Mouse (Mus musculus): ENCODE measurements around the gene Gpr19. TPM values are rescaled to one million over a fixed set of nuclear protein-coding genes. Genes with fewer than 3 reads are reported as not detected.
A peak's percentile ranks its signal among the peaks of the same experiment; 100 is the strongest.

Gene Gpr19
- polyA plus RNA-seq (2015; fragmentation: Nextera tagmentation; extraction: Ambion mirVana): 9.1 and 10.6 TPM in 2 replicates

- under 1% methylated on average over 51 of the region's 51 CpGs for WGBS
- H3K9me3 ChIP-seq (replicated peaks; ENCODE audit: control insufficient read depth, low read length): no peaks in the 10 kb centered on the region
- peak; percentile 95 for ATAC-seq (replicated peaks; ENCODE audit: extremely low read depth, insufficient read depth, low FRiP score)
- peak within 1 kb of the TSS; percentile 96 for H3K4me2 ChIP-seq (ENCODE audit: low read depth, low read length)
- peaks cover 8% of the 10 kb centered on the region for H3K4me1 ChIP-seq (ENCODE audit: control insufficient read depth, insufficient read depth, low read length)
- H3K9ac ChIP-seq (ENCODE audit: low read length): peak within 1 kb of the TSS; percentile 93
- H3K36me3 ChIP-seq (ENCODE audit: control insufficient read depth, insufficient read depth): 0 out of 2 replicates have a peak, but pooled peaks cover 2% of the 10 kb centered on the region
- no peaks in the 10 kb centered on the region for H3K27me3 ChIP-seq (ENCODE audit: control insufficient read depth, insufficient read depth, low read length)
- H3K4me3 ChIP-seq (ENCODE audit: low read length): peak within 1 kb of the TSS; percentile 79
- H3K27ac ChIP-seq (ENCODE audit: low read length): peak within 1 kb of the TSS; percentile 100
These were observed at the start of gene Gpr19 for GRCm38 (mm10) chr6:134898095-134898965. Gpr19 (minus strand) TSS chr6:134898578.

- peaks cover 10% of the 10 kb centered on the region for H3K4me1 ChIP-seq (ENCODE audit: control insufficient read depth, insufficient read depth, low read length)
- no peak overlapping the region for H3K9ac ChIP-seq (ENCODE audit: low read length)
- H3K4me3 ChIP-seq (ENCODE audit: low read length): no peak overlapping the region
- H3K36me3 ChIP-seq (ENCODE audit: control insufficient read depth, insufficient read depth): 0 out of 2 replicates have a peak, but pooled peaks cover 3% of the 10 kb centered on the region
- ATAC-seq (replicated peaks; ENCODE audit: extremely low read depth, insufficient read depth, low FRiP score): no peak
- no peaks in the 10 kb centered on the region for H3K9me3 ChIP-seq (replicated peaks; ENCODE audit: control insufficient read depth, low read length)
- H3K27me3 ChIP-seq (ENCODE audit: control insufficient read depth, insufficient read depth, low read length): no peaks in the 10 kb centered on the region
- WGBS: 44% methylated on average over 13 of the region's 13 CpGs
- no peak overlapping the region for H3K27ac ChIP-seq (ENCODE audit: low read length)
- no peak overlapping the region; the same call in 1 of the 2 replicates for H3K4me2 ChIP-seq (ENCODE audit: low read depth, low read length)
These were observed 49.1 kb upstream of the Gpr19 start for GRCm38 (mm10) chr6:134947311-134948087.

GRCm38 (mm10) chr6:134946858-134947257 lies 48.5 kb upstream of the Gpr19 start:
- H3K4me1 ChIP-seq (ENCODE audit: control insufficient read depth, insufficient read depth, low read length): peaks cover 14% of the 10 kb centered on the region
- H3K27me3 ChIP-seq (ENCODE audit: control insufficient read depth, insufficient read depth, low read length): no peaks in the 10 kb centered on the region
- H3K4me3 ChIP-seq (ENCODE audit: low read length): no peak overlapping the region
- no peak overlapping the region for H3K9ac ChIP-seq (ENCODE audit: low read length)
- WGBS: 84% methylated on average over 9 of the region's 9 CpGs
- no peak overlapping the region for H3K27ac ChIP-seq (ENCODE audit: low read length)
- no peak overlapping the region for H3K4me2 ChIP-seq (ENCODE audit: low read depth, low read length)
- H3K36me3 ChIP-seq (ENCODE audit: control insufficient read depth, insufficient read depth): peaks cover 5% of the 10 kb centered on the region; the same call in 1 of the 2 replicates
- ATAC-seq (replicated peaks; ENCODE audit: extremely low read depth, insufficient read depth, low FRiP score): no peak
- no peaks in the 10 kb centered on the region for H3K9me3 ChIP-seq (replicated peaks; ENCODE audit: control insufficient read depth, low read length)

- ATAC-seq (replicated peaks; ENCODE audit: extremely low read depth, insufficient read depth, low FRiP score): no peak
- Histone ChIP-seq H3K27me3 (ENCODE audit: control insufficient read depth, insufficient read depth, low read length) (no peaks in the 10 kb centered on the region), H3K4me1 (ENCODE audit: control insufficient read depth, insufficient read depth, low read length) (peaks cover 14% of the 10 kb centered on the region), H3K36me3 (ENCODE audit: control insufficient read depth, insufficient read depth) (peaks cover 10% of the 10 kb centered on the region), H3K27ac (ENCODE audit: low read length) (peak overlapping the region; percentile 23; the same call in 1 of the 2 replicates), H3K9ac (ENCODE audit: low read length) (0 out of 2 replicates have a peak overlapping the region, but pooled peaks have one; percentile 7), H3K4me3 (ENCODE audit: low read length) (no peak overlapping the region), H3K4me2 (ENCODE audit: low read depth, low read length) (no peak overlapping the region), H3K9me3 (replicated peaks; ENCODE audit: control insufficient read depth, low read length) (no peaks in the 10 kb centered on the region)
- 46% methylated on average over 6 of the region's 6 CpGs for WGBS
These were observed 47.7 kb upstream of the Gpr19 start for GRCm38 (mm10) chr6:134946054-134946453.

GRCm38 (mm10) chr6:134943759-134944407 lies 45.5 kb upstream of the Gpr19 start:
- no peaks in the 10 kb centered on the region for H3K27me3 ChIP-seq (ENCODE audit: control insufficient read depth, insufficient read depth, low read length)
- 76% methylated on average over 13 of the region's 13 CpGs for WGBS
- H3K9me3 ChIP-seq (replicated peaks; ENCODE audit: control insufficient read depth, low read length): no peaks in the 10 kb centered on the region
- no peak overlapping the region for H3K9ac ChIP-seq (ENCODE audit: low read length)
- H3K36me3 ChIP-seq (ENCODE audit: control insufficient read depth, insufficient read depth): peaks cover 12% of the 10 kb centered on the region
- no peak overlapping the region for H3K4me3 ChIP-seq (ENCODE audit: low read length)
- peak overlapping the region; percentile 21; the same call in 1 of the 2 replicates for H3K27ac ChIP-seq (ENCODE audit: low read length)
- peaks cover 14% of the 10 kb centered on the region for H3K4me1 ChIP-seq (ENCODE audit: control insufficient read depth, insufficient read depth, low read length)
- no peak overlapping the region for H3K4me2 ChIP-seq (ENCODE audit: low read depth, low read length)
- ATAC-seq (replicated peaks; ENCODE audit: extremely low read depth, insufficient read depth, low FRiP score): no peak

- Histone ChIP-seq H3K9ac (ENCODE audit: low read length) (no peak overlapping the region), H3K4me2 (ENCODE audit: low read depth, low read length) (no peak overlapping the region), H3K27me3 (ENCODE audit: control insufficient read depth, insufficient read depth, low read length) (no peaks in the 10 kb centered on the region), H3K27ac (ENCODE audit: low read length) (no peak overlapping the region), H3K4me1 (ENCODE audit: control insufficient read depth, insufficient read depth, low read length) (peaks cover 9% of the 10 kb centered on the region), H3K36me3 (ENCODE audit: control insufficient read depth, insufficient read depth) (peaks cover 15% of the 10 kb centered on the region), H3K4me3 (ENCODE audit: low read length) (no peak overlapping the region), H3K9me3 (replicated peaks; ENCODE audit: control insufficient read depth, low read length) (no peaks in the 10 kb centered on the region)
- ATAC-seq (replicated peaks; ENCODE audit: extremely low read depth, insufficient read depth, low FRiP score): no peak
- WGBS: 65% methylated on average over 4 of the region's 4 CpGs
These were observed 41.4 kb upstream of the Gpr19 start for GRCm38 (mm10) chr6:134939781-134940180.

- Histone ChIP-seq H3K36me3 (ENCODE audit: control insufficient read depth, insufficient read depth) (peaks cover 3% of the 10 kb centered on the region; the same call in 1 of the 2 replicates), H3K4me3 (ENCODE audit: low read length) (no peak overlapping the region), H3K4me2 (ENCODE audit: low read depth, low read length) (no peak overlapping the region), H3K9ac (ENCODE audit: low read length) (no peak overlapping the region), H3K4me1 (ENCODE audit: control insufficient read depth, insufficient read depth, low read length) (peaks cover 25% of the 10 kb centered on the region), H3K9me3 (replicated peaks; ENCODE audit: control insufficient read depth, low read length) (no peaks in the 10 kb centered on the region), H3K27me3 (ENCODE audit: control insufficient read depth, insufficient read depth, low read length) (no peaks in the 10 kb centered on the region), H3K27ac (ENCODE audit: low read length) (no peak overlapping the region)
- 87% methylated on average over 5 of the region's 5 CpGs for WGBS
- ATAC-seq (replicated peaks; ENCODE audit: extremely low read depth, insufficient read depth, low FRiP score): no peak
These were observed 35.9 kb upstream of the Gpr19 start for GRCm38 (mm10) chr6:134934305-134934704.

GRCm38 (mm10) chr6:134933207-134933558 lies 34.8 kb upstream of the Gpr19 start:
- ATAC-seq (replicated peaks; ENCODE audit: extremely low read depth, insufficient read depth, low FRiP score): no peak
- H3K9ac ChIP-seq (ENCODE audit: low read length): peak overlapping the region; percentile 47
- peak overlapping the region; percentile 0; the same call in 1 of the 2 replicates for H3K4me3 ChIP-seq (ENCODE audit: low read length)
- H3K4me2 ChIP-seq (ENCODE audit: low read depth, low read length): peak overlapping the region; percentile 33
- no peaks in the 10 kb centered on the region for H3K27me3 ChIP-seq (ENCODE audit: control insufficient read depth, insufficient read depth, low read length)
- H3K4me1 ChIP-seq (ENCODE audit: control insufficient read depth, insufficient read depth, low read length): peaks cover 27% of the 10 kb centered on the region
- no peaks in the 10 kb centered on the region for H3K9me3 ChIP-seq (replicated peaks; ENCODE audit: control insufficient read depth, low read length)
- peak overlapping the region; percentile 3; the same call in 1 of the 2 replicates for H3K27ac ChIP-seq (ENCODE audit: low read length)
- 79% methylated on average over 2 of the region's 2 CpGs for WGBS
- H3K36me3 ChIP-seq (ENCODE audit: control insufficient read depth, insufficient read depth): peaks cover 3% of the 10 kb centered on the region; the same call in 1 of the 2 replicates
